Mouse (Mus musculus) stomach, embryonic 14.5 days (tissue): ENCODE data around the gene Fam120a. TPM values are rescaled to one million over a fixed set of nuclear protein-coding genes. Genes with fewer than 3 reads are reported as not detected.
A peak's percentile ranks its signal among the peaks of the same experiment; 100 is the strongest.

Source experiments
- ATAC-seq: fragments of 200-750 bp; cut with Nextera tagmentation; 2 replicates; pipeline ENCODE4 v1.8.0; 2017; ENCODE audit warnings: low read depth, moderate TSS enrichment; ENCODE audit not compliant: insufficient number of reproducible peaks, insufficient read depth, low FRiP score
- H3K27ac ChIP-seq: fragments of 300-500 bp; sonication (generic); 2 replicates; pipeline ENCODE4 v1.5.1; 2014; ENCODE audit warnings: mild to moderate bottlenecking, low read length, moderate library complexity, mixed read lengths
- H3K27me3 ChIP-seq: fragments of 300-500 bp; sonication (generic); 2 replicates; pipeline ENCODE4 v1.6.1; 2014; ENCODE audit warnings: low read length, control low read depth, mixed read lengths; ENCODE audit not compliant: control insufficient read depth, insufficient read depth
- H3K36me3 ChIP-seq: fragments of 300-500 bp; sonication (generic); 2 replicates; pipeline ENCODE4 v1.6.1; 2014; ENCODE audit warnings: mild to moderate bottlenecking, control low read depth, low read length, moderate library complexity, mixed read lengths; ENCODE audit not compliant: control insufficient read depth, insufficient read depth
- H3K4me1 ChIP-seq: fragments of 300-500 bp; sonication (generic); 2 replicates; pipeline ENCODE4 v1.6.1; 2014; ENCODE audit warnings: low read length, control low read depth, mixed read lengths; ENCODE audit not compliant: control insufficient read depth, insufficient read depth
- H3K4me2 ChIP-seq: fragments of 300-500 bp; sonication (generic); replicated peaks from 2 replicates; pipeline ENCODE4 v1.6.1; 2014; ENCODE audit warnings: low read depth, low read length, control low read depth
- H3K4me3 ChIP-seq: fragments of 300-500 bp; sonication (generic); 2 replicates; pipeline ENCODE4 v1.5.1; 2014; ENCODE audit warnings: low read depth, low read length, control low read depth
- H3K9ac ChIP-seq: fragments of 300-500 bp; sonication (generic); replicated peaks from 2 replicates; pipeline ENCODE4 v1.6.1; 2014; ENCODE audit warnings: low read depth, mild to moderate bottlenecking, control low read depth, low read length, moderate library complexity, mixed read lengths
- H3K9me3 ChIP-seq: fragments of 300-500 bp; sonication (generic); 2 replicates; pipeline ENCODE4 v1.6.1; 2016; ENCODE audit warnings: low read depth, low read length, control low read depth; ENCODE audit not compliant: control insufficient read depth
- WGBS: fragments of 180-500 bp; shearing (Covaris S2); extraction: QIAGEN DNeasy Blood & Tissue Kit; methylation state at CpG from one replicate; pipeline ENCODE4 v1.1.7; 2014; 5-methylcytosine and 5-hydroxymethylcytosine counted together
- polyA plus RNA-seq: library from polyadenylated mRNA; unstranded; fragments of >200 nt; fragmentation: Nextera tagmentation; extraction: Ambion mirVana; gene quantifications from 2 replicates; pipeline ENCODE4 v1.2.1, GENCODE M21; 2014

Gene Fam120a
- polyA plus RNA-seq, 1 experiment from 2014 or later: 47.3 TPM

- H3K4me3 ChIP-seq: no peak overlapping the region
- H3K4me2 ChIP-seq: no peak overlapping the region; the same call in 1 of the 2 replicates
- peak; percentile 81 for ATAC-seq
- 46% methylated on average over 3 of the region's 3 CpGs for whole genome bisulfite sequencing
- H3K9ac ChIP-seq: no peak overlapping the region
- peaks cover 23% of the 10 kb centered on the region for H3K4me1 ChIP-seq
- no peaks in the 10 kb centered on the region for H3K9me3 ChIP-seq
- H3K36me3 ChIP-seq: no peaks in the 10 kb centered on the region; the same call in 1 of the 2 replicates
- peak overlapping the region; percentile 80 for H3K27ac ChIP-seq
- H3K27me3 ChIP-seq: no peaks in the 10 kb centered on the region
Measured at GRCm38 (mm10) chr13:48962519-48962918, 5.3 kb downstream of the Fam120a start.

DNA sequence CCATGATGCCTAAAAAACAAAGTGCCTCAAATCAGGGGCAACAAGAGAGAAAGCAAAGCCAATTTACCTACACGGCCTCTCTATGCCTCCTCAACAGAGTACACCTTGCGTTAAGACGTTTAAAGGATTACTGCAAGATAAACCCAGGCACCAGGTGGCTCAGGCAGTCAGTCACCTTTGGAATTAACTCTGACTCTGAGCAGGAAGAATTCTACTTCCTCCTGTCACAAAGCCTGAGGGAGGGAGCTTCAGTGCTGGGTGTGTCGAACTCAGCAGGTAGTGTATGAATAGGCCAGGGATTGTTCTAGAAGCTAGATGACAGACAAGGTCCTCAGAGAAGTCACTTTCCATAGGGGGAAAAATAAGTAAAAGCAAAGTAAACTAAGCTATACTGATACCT, 9.2 kb downstream of the Fam120a start:
- Histone ChIP-seq H3K4me2 (no peak overlapping the region), H3K4me3 (no peak overlapping the region), H3K9me3 (no peaks in the 10 kb centered on the region), H3K9ac (no peak overlapping the region), H3K36me3 (no peaks in the 10 kb centered on the region), H3K4me1 (peaks cover 11% of the 10 kb centered on the region; the same call in 1 of the 2 replicates), H3K27ac (peak overlapping the region; percentile 62; the same call in 1 of the 2 replicates), H3K27me3 (no peaks in the 10 kb centered on the region)
- no peak for ATAC-seq
- 43% methylated on average over 4 of the region's 4 CpGs for WGBS

GRCm38 (mm10) chr13:48954825-48955224, 13.0 kb downstream of the Fam120a start:
- H3K9me3 ChIP-seq: no peaks in the 10 kb centered on the region
- H3K36me3 ChIP-seq: no peaks in the 10 kb centered on the region
- no peaks in the 10 kb centered on the region for H3K27me3 ChIP-seq
- H3K9ac ChIP-seq: no peak overlapping the region
- 87% methylated on average over 4 of the region's 4 CpGs for WGBS
- H3K4me3 ChIP-seq: no peak overlapping the region
- 0 out of 2 replicates have a peak, but pooled peaks cover 2% of the 10 kb centered on the region for H3K4me1 ChIP-seq
- no peak overlapping the region for H3K4me2 ChIP-seq
- no peak for ATAC-seq
- H3K27ac ChIP-seq: no peak overlapping the region

- Histone ChIP-seq H3K27ac (no peak overlapping the region), H3K4me2 (no peak overlapping the region), H3K9ac (no peak overlapping the region), H3K4me1 (no peaks in the 10 kb centered on the region), H3K4me3 (no peak overlapping the region), H3K27me3 (no peaks in the 10 kb centered on the region), H3K36me3 (peaks cover 31% of the 10 kb centered on the region), H3K9me3 (no peaks in the 10 kb centered on the region)
- 60% methylated on average over 5 of the region's 5 CpGs for WGBS
- ATAC-seq: no peak
Measured at GRCm38 (mm10) chr13:48950600-48951241, 17.1 kb downstream of the Fam120a start.

- Histone ChIP-seq H3K36me3 (peaks cover 40% of the 10 kb centered on the region), H3K4me3 (no peak overlapping the region), H3K4me1 (no peaks in the 10 kb centered on the region), H3K27me3 (no peaks in the 10 kb centered on the region), H3K27ac (no peak overlapping the region), H3K4me2 (no peak overlapping the region), H3K9ac (no peak overlapping the region), H3K9me3 (no peaks in the 10 kb centered on the region)
- no peak for ATAC-seq
- 91% methylated on average over 6 of the region's 6 CpGs for WGBS
Measured at GRCm38 (mm10) chr13:48948951-48949350, 18.9 kb downstream of the Fam120a start.

GRCm38 (mm10) chr13:48944571-48944970, 23.2 kb downstream of the Fam120a start:
- no peak overlapping the region for H3K4me3 ChIP-seq
- 67% methylated on average over 1 of the region's 1 CpGs for WGBS
- ATAC-seq: no peak
- no peak overlapping the region for H3K9ac ChIP-seq
- H3K36me3 ChIP-seq: peaks cover 52% of the 10 kb centered on the region
- no peak overlapping the region for H3K4me2 ChIP-seq
- no peak overlapping the region for H3K27ac ChIP-seq
- no peaks in the 10 kb centered on the region for H3K4me1 ChIP-seq
- no peaks in the 10 kb centered on the region for H3K9me3 ChIP-seq
- H3K27me3 ChIP-seq: no peaks in the 10 kb centered on the region

GRCm38 (mm10) chr13:48942471-48942870, 25.3 kb downstream of the Fam120a start:
- H3K36me3 ChIP-seq: peaks cover 36% of the 10 kb centered on the region
- H3K27ac ChIP-seq: no peak overlapping the region
- no peak for ATAC-seq
- no peaks in the 10 kb centered on the region for H3K4me1 ChIP-seq
- no peak overlapping the region for H3K4me3 ChIP-seq
- no peak overlapping the region for H3K4me2 ChIP-seq
- H3K9ac ChIP-seq: no peak overlapping the region
- WGBS: 71% methylated on average over 2 of the region's 2 CpGs
- H3K27me3 ChIP-seq: no peaks in the 10 kb centered on the region
- no peaks in the 10 kb centered on the region for H3K9me3 ChIP-seq

DNA sequence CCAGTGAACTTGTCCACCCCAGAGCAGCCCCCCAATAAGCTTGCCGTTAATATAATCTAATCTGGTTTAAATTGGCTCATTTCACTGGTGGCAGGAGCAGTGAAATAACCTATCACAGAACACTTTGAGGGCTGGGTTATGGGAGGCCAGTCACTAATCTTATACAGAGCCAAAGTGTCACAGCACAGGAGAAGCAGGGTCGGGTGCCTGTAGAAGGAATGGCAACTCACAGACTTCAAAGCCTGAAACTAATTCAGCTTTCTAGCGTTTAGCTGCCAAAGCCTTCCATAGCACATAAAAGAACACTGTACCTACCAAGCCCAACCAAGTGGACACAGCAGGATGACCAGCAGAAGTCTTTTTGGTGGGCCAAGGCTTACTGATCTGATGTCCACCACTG, 26.0 kb downstream of the Fam120a start:
- 69% methylated on average over 3 of the region's 3 CpGs for WGBS
- H3K36me3 ChIP-seq: peaks cover 30% of the 10 kb centered on the region

GRCm38 (mm10) chr13:48934597-48934996, 33.2 kb downstream of the Fam120a start:
- H3K4me3 ChIP-seq: no peak overlapping the region
- no peak overlapping the region for H3K9ac ChIP-seq
- no peaks in the 10 kb centered on the region for H3K27me3 ChIP-seq
- H3K27ac ChIP-seq: no peak overlapping the region
- peaks cover 42% of the 10 kb centered on the region for H3K36me3 ChIP-seq
- no peaks in the 10 kb centered on the region for H3K4me1 ChIP-seq
- H3K9me3 ChIP-seq: no peaks in the 10 kb centered on the region
- no peak overlapping the region for H3K4me2 ChIP-seq
- no peak for ATAC-seq
- 66% methylated on average over 6 of the region's 6 CpGs for WGBS

More for the DNA sequence above, 26.0 kb downstream of the Fam120a start:
- Histone ChIP-seq H3K27ac (no peak overlapping the region), H3K27me3 (no peaks in the 10 kb centered on the region), H3K4me2 (no peak overlapping the region), H3K9ac (no peak overlapping the region), H3K9me3 (no peaks in the 10 kb centered on the region), H3K4me3 (no peak overlapping the region), H3K4me1 (no peaks in the 10 kb centered on the region)
- ATAC-seq: no peak
